Mouse (Mus musculus): ENCODE results near the gene Golm1. TPM values are rescaled to one million over a fixed set of nuclear protein-coding genes. Genes with fewer than 3 reads are reported as not detected.
A peak's percentile ranks its signal among the peaks of the same experiment; 100 is the strongest.

Gene Golm1
- polyA plus RNA-seq, 1 experiment from 2014 or later, result 46.0 TPM

DNA sequence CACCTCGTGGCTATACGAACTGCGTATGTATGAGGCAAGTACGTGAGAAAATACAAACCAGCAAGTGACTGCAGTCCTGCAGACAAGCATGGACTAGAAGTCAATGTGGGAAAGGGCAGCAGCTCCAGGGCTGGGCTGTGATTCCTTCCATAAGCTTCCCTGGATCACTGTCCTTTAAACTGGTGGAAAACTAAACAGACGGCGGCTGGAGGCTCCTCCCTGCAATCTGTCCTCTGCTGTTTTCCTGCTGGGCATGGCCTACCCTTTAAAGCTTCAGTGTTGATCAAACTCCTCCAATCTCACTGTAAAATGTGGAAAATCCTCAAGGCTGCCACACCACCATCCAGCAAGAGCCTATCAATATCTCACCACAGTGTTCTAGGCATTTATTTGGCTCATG lies 27.0 kb downstream of the Golm1 start:
- Histone ChIP-seq H3K4me2 (ENCODE audit: low read length) (no peak overlapping the region), H3K27me3 (ENCODE audit: control insufficient read depth, insufficient read depth, low read length) (no peaks in the 10 kb centered on the region), H3K4me3 (replicated peaks; ENCODE audit: low read depth, low read length) (no peak overlapping the region), H3K9me3 (ENCODE audit: control insufficient read depth, low read length) (no peaks in the 10 kb centered on the region), H3K4me1 (ENCODE audit: control insufficient read depth, insufficient read depth, low read length) (peaks cover 10% of the 10 kb centered on the region; the same call in 1 of the 2 replicates), H3K27ac (replicated peaks; ENCODE audit: low read depth, low read length) (no peak overlapping the region), H3K36me3 (ENCODE audit: control insufficient read depth, insufficient read depth, low read length) (peaks cover 34% of the 10 kb centered on the region), H3K9ac (replicated peaks; ENCODE audit: low read length) (no peak overlapping the region)
- 90% methylated on average over 6 of the region's 6 CpGs for WGBS
- DNase-seq (no peak), ATAC-seq (ENCODE audit: low FRiP score, low TSS enrichment) (no peak)

- peaks cover 43% of the 10 kb centered on the region for H3K36me3 ChIP-seq (ENCODE audit: control insufficient read depth, insufficient read depth, low read length)
- H3K4me1 ChIP-seq (ENCODE audit: control insufficient read depth, insufficient read depth, low read length), result 0 out of 2 replicates have a peak, but pooled peaks cover under 1% of the 10 kb centered on the region
- ATAC-seq (ENCODE audit: low FRiP score, low TSS enrichment) (no peak), DNase-seq (no peak)
- H3K27ac ChIP-seq (replicated peaks; ENCODE audit: low read depth, low read length), result no peak overlapping the region
- no peak overlapping the region for H3K9ac ChIP-seq (replicated peaks; ENCODE audit: low read length)
- 86% methylated on average over 6 of the region's 6 CpGs for WGBS
- H3K9me3 ChIP-seq (ENCODE audit: control insufficient read depth, low read length), result no peaks in the 10 kb centered on the region
- H3K27me3 ChIP-seq (ENCODE audit: control insufficient read depth, insufficient read depth, low read length), result no peaks in the 10 kb centered on the region
- no peak overlapping the region for H3K4me2 ChIP-seq (ENCODE audit: low read length)
- no peak overlapping the region for H3K4me3 ChIP-seq (replicated peaks; ENCODE audit: low read depth, low read length)
Observed at GRCm38 (mm10) chr13:59647484-59647883, 28.1 kb downstream of the Golm1 start.

DNA sequence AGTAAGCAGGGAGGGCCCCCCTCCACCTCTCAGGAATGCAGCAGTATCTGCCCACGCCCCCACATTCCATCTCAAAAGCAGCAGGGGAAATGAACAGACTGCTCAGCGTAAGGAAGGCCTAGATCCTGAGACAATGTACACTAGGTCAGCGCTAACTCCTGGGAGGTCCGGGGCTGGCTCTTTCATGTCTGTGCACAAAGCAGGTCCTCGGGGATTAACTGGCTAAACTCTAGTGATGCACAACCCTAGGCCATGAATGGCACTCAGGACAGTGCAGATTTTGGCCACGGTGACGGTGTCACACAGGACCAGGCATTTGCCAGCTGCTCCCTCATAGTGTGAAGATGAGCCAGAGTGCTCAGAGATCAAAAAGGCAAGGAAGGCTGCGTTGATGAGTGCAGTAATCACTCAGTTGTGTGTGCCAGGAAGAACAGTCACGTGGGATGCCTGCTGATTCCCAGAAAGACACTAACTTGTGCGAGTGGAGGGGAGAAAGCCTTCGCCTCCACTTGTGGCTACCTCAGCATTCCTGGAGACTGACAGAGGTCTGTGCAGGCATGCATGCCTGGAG lies 28.9 kb downstream of the Golm1 start:
- WGBS, result 18% methylated on average over 11 of the region's 11 CpGs
- H3K36me3 ChIP-seq (ENCODE audit: control insufficient read depth, insufficient read depth, low read length), result peaks cover 48% of the 10 kb centered on the region
- DNase-seq, result peak; percentile 17

GRCm38 (mm10) chr13:59645491-59645890 lies 30.1 kb downstream of the Golm1 start:
- H3K4me1 ChIP-seq (ENCODE audit: control insufficient read depth, insufficient read depth, low read length), result no peaks in the 10 kb centered on the region
- H3K9me3 ChIP-seq (ENCODE audit: control insufficient read depth, low read length), result no peaks in the 10 kb centered on the region
- H3K9ac ChIP-seq (replicated peaks; ENCODE audit: low read length), result no peak overlapping the region
- no peaks in the 10 kb centered on the region for H3K27me3 ChIP-seq (ENCODE audit: control insufficient read depth, insufficient read depth, low read length)
- no peak for ATAC-seq (ENCODE audit: low FRiP score, low TSS enrichment)
- H3K27ac ChIP-seq (replicated peaks; ENCODE audit: low read depth, low read length), result no peak overlapping the region
- DNase-seq, result no peak
- 97% methylated on average over 3 of the region's 3 CpGs for WGBS
- peaks cover 58% of the 10 kb centered on the region for H3K36me3 ChIP-seq (ENCODE audit: control insufficient read depth, insufficient read depth, low read length)
- no peak overlapping the region for H3K4me3 ChIP-seq (replicated peaks; ENCODE audit: low read depth, low read length)
- H3K4me2 ChIP-seq (ENCODE audit: low read length), result no peak overlapping the region

More for the DNA sequence above, 28.9 kb downstream of the Golm1 start:
- no peak overlapping the region for H3K27ac ChIP-seq (replicated peaks; ENCODE audit: low read depth, low read length)
- ATAC-seq (ENCODE audit: low FRiP score, low TSS enrichment), result no peak
- no peak overlapping the region for H3K4me2 ChIP-seq (ENCODE audit: low read length)
- no peaks in the 10 kb centered on the region for H3K4me1 ChIP-seq (ENCODE audit: control insufficient read depth, insufficient read depth, low read length)
- no peak overlapping the region for H3K9ac ChIP-seq (replicated peaks; ENCODE audit: low read length)
- no peaks in the 10 kb centered on the region for H3K27me3 ChIP-seq (ENCODE audit: control insufficient read depth, insufficient read depth, low read length)
- no peaks in the 10 kb centered on the region for H3K9me3 ChIP-seq (ENCODE audit: control insufficient read depth, low read length)
- H3K4me3 ChIP-seq (replicated peaks; ENCODE audit: low read depth, low read length), result no peak overlapping the region

GRCm38 (mm10) chr13:59642818-59643217 lies 32.8 kb downstream of the Golm1 start:
- H3K9me3 ChIP-seq (ENCODE audit: control insufficient read depth, low read length), result no peaks in the 10 kb centered on the region
- no peak overlapping the region for H3K27ac ChIP-seq (replicated peaks; ENCODE audit: low read depth, low read length)
- no peaks in the 10 kb centered on the region for H3K4me1 ChIP-seq (ENCODE audit: control insufficient read depth, insufficient read depth, low read length)
- H3K9ac ChIP-seq (replicated peaks; ENCODE audit: low read length), result no peak overlapping the region
- H3K36me3 ChIP-seq (ENCODE audit: control insufficient read depth, insufficient read depth, low read length), result peaks cover 58% of the 10 kb centered on the region
- ATAC-seq (ENCODE audit: low FRiP score, low TSS enrichment) (no peak), DNase-seq (no peak)
- WGBS, result 97% methylated on average over 2 of the region's 2 CpGs
- no peaks in the 10 kb centered on the region for H3K27me3 ChIP-seq (ENCODE audit: control insufficient read depth, insufficient read depth, low read length)
- no peak overlapping the region for H3K4me3 ChIP-seq (replicated peaks; ENCODE audit: low read depth, low read length)
- H3K4me2 ChIP-seq (ENCODE audit: low read length), result no peak overlapping the region

- WGBS, result 94% methylated on average over 6 of the region's 6 CpGs
- Histone ChIP-seq H3K9ac (replicated peaks; ENCODE audit: low read length) (no peak overlapping the region), H3K36me3 (ENCODE audit: control insufficient read depth, insufficient read depth, low read length) (peaks cover 78% of the 10 kb centered on the region), H3K4me1 (ENCODE audit: control insufficient read depth, insufficient read depth, low read length) (no peaks in the 10 kb centered on the region), H3K4me2 (ENCODE audit: low read length) (no peak overlapping the region), H3K4me3 (replicated peaks; ENCODE audit: low read depth, low read length) (no peak overlapping the region), H3K27ac (replicated peaks; ENCODE audit: low read depth, low read length) (no peak overlapping the region), H3K27me3 (ENCODE audit: control insufficient read depth, insufficient read depth, low read length) (no peaks in the 10 kb centered on the region), H3K9me3 (ENCODE audit: control insufficient read depth, low read length) (no peaks in the 10 kb centered on the region)
- DNase-seq (no peak), ATAC-seq (ENCODE audit: low FRiP score, low TSS enrichment) (no peak)
Observed at GRCm38 (mm10) chr13:59640178-59640440, 35.5 kb downstream of the Golm1 start.

DNA sequence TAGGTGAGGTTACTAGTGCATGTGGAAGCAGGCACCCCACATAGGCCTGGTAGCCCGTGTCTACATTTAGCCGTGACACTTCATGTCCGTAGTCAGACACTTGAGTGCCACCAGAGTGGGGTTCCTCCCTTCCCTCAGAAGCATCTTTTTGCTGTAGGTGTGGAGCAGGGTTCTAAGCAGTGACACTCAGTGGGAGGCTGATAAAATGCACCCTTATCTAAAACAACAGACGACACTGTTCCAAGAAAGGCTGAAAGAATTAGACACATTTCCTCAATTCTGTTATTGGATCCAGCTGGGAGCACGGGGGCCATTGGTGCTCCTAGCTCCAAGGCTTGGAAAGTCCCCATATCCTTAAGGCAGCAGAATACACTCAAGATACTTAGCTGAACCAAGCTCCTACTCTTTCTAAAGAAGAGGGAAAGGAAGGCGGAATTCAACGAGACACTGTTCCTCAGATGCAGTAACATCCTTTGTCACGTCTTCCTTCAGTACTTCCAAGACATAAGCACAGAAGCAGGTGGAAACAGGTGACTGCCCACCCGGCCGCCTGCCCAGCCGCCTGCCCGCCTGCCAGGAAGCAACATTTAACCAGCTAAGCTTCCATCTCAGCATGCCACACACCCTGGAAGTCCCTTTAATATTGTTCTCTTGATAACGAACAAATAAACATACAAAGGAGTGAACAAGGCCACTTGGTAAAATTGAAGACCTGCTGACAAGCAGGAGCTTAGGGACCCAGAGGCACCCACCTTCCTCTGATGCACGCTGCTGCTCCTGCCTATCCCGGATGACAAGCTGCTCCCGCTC lies 36.0 kb downstream of the Golm1 start:
- ATAC-seq (ENCODE audit: low FRiP score, low TSS enrichment), result no peak
- H3K9ac ChIP-seq (replicated peaks; ENCODE audit: low read length), result no peak overlapping the region
- WGBS, result 94% methylated on average over 16 of the region's 16 CpGs
- no peaks in the 10 kb centered on the region for H3K27me3 ChIP-seq (ENCODE audit: control insufficient read depth, insufficient read depth, low read length)
- H3K4me3 ChIP-seq (replicated peaks; ENCODE audit: low read depth, low read length), result no peak overlapping the region
- no peaks in the 10 kb centered on the region for H3K4me1 ChIP-seq (ENCODE audit: control insufficient read depth, insufficient read depth, low read length)
- peaks cover 78% of the 10 kb centered on the region for H3K36me3 ChIP-seq (ENCODE audit: control insufficient read depth, insufficient read depth, low read length)
- no peaks in the 10 kb centered on the region for H3K9me3 ChIP-seq (ENCODE audit: control insufficient read depth, low read length)
- DNase-seq, result no peak
- H3K4me2 ChIP-seq (ENCODE audit: low read length), result no peak overlapping the region
- H3K27ac ChIP-seq (replicated peaks; ENCODE audit: low read depth, low read length), result no peak overlapping the region

DNA sequence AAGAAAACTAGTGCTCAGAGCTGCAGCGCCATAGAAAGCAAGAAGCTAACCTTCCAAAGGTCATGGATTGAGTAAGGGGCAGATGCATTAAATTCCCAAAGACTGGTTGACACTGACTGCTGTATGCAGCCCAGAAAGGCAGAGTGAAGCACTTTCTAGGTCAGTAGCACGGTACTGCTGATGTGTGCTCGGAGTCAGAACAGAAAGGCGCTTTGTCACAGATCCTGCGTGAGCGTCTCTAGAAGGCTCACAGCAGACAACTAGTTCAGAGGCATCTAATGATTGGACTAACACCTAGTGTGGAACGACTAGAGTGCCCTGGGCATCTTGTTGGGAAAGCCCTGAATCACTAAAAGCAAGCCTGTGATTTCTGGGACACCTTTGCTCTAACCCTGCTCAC lies 37.8 kb downstream of the Golm1 start:
- no peak for DNase-seq
- Histone ChIP-seq H3K9me3 (ENCODE audit: control insufficient read depth, low read length) (no peaks in the 10 kb centered on the region), H3K27me3 (ENCODE audit: control insufficient read depth, insufficient read depth, low read length) (no peaks in the 10 kb centered on the region), H3K4me1 (ENCODE audit: control insufficient read depth, insufficient read depth, low read length) (no peaks in the 10 kb centered on the region), H3K27ac (replicated peaks; ENCODE audit: low read depth, low read length) (no peak overlapping the region), H3K4me2 (ENCODE audit: low read length) (no peak overlapping the region), H3K36me3 (ENCODE audit: control insufficient read depth, insufficient read depth, low read length) (peaks cover 90% of the 10 kb centered on the region), H3K4me3 (replicated peaks; ENCODE audit: low read depth, low read length) (no peak overlapping the region), H3K9ac (replicated peaks; ENCODE audit: low read length) (no peak overlapping the region)
- no peak for ATAC-seq (ENCODE audit: low FRiP score, low TSS enrichment)
- WGBS, result 96% methylated on average over 7 of the region's 7 CpGs

DNA sequence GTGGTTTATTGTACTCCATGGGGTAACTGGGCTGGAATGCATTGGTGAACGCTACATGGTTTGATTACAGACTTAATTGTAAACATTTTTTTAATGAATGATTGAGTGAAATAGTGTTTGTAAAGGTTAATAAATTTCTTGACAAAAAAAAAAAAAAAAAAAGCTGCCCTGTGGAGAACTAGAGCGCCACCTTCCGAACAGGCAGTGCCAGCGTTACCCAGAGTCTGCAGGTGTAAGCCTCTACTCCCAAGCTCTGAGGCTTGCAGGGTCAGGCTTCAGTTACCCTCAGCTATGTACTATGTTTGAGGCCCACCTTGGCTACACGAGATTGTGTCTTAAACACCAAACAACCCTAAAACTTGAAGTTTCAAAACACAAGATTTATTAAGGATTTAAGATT lies 41.0 kb downstream of the Golm1 start:
- no peak overlapping the region for H3K4me3 ChIP-seq (replicated peaks; ENCODE audit: low read depth, low read length)
- no peak for DNase-seq
- no peaks in the 10 kb centered on the region for H3K9me3 ChIP-seq (ENCODE audit: control insufficient read depth, low read length)
- peaks cover 96% of the 10 kb centered on the region for H3K36me3 ChIP-seq (ENCODE audit: control insufficient read depth, insufficient read depth, low read length)
- H3K4me2 ChIP-seq (ENCODE audit: low read length), result no peak overlapping the region
- no peak overlapping the region for H3K9ac ChIP-seq (replicated peaks; ENCODE audit: low read length)
- H3K4me1 ChIP-seq (ENCODE audit: control insufficient read depth, insufficient read depth, low read length), result no peaks in the 10 kb centered on the region
- no peaks in the 10 kb centered on the region for H3K27me3 ChIP-seq (ENCODE audit: control insufficient read depth, insufficient read depth, low read length)
- WGBS, result 79% methylated on average over 5 of the region's 5 CpGs
- no peak for ATAC-seq (ENCODE audit: low FRiP score, low TSS enrichment)
- no peak overlapping the region for H3K27ac ChIP-seq (replicated peaks; ENCODE audit: low read depth, low read length)
